Mouse (Mus musculus) heart, adult 2 months (tissue): ENCODE results near the gene Uty. TPM values are rescaled to one million over a fixed set of nuclear protein-coding genes. Genes with fewer than 3 reads are reported as not detected.

Experiments
- DNase-seq, 2 experiments: peaks; one replicate each; pipeline ENCODE4 v3.0.0; 2021
- H3K27ac ChIP-seq: fragments of 200-600 bp; 2 replicates; pipeline ENCODE4 v1.8.1; 2022
- H3K27me3 ChIP-seq: fragments of 200-500 bp; 2 replicates; pipeline ENCODE4 v1.6.1; 2012; ENCODE audit warnings: mild to moderate bottlenecking, low read length, inconsistent platforms, mixed read lengths; ENCODE audit not compliant: control insufficient read depth, insufficient read depth
- H3K36me3 ChIP-seq: fragments of 200-500 bp; 2 replicates; pipeline ENCODE4 v1.6.1; 2012; ENCODE audit warnings: low read length, inconsistent platforms; ENCODE audit not compliant: control insufficient read depth, insufficient read depth
- H3K4me1 ChIP-seq: fragments of 200-500 bp; 2 replicates; pipeline ENCODE4 v1.6.1; 2011; ENCODE audit warnings: low read length; ENCODE audit not compliant: control insufficient read depth, insufficient read depth
- H3K4me3 ChIP-seq: fragments of 200-600 bp; 2 replicates; pipeline ENCODE4 v1.8.1; 2022
- H3K79me2 ChIP-seq: fragments of 200-500 bp; replicated peaks from 2 replicates; pipeline ENCODE4 v1.6.1; 2012; ENCODE audit warnings: mild to moderate bottlenecking, inconsistent platforms, low read length, moderate library complexity, mixed read lengths; ENCODE audit not compliant: control insufficient read depth, insufficient read depth
- H3K9ac ChIP-seq: fragments of 200-500 bp; 2 replicates; pipeline ENCODE4 v1.6.1; 2012; ENCODE audit warnings: low read depth, mild to moderate bottlenecking, control low read depth, inconsistent platforms, low read length, mixed read lengths
- CTCF ChIP-seq: fragments of 200-600 bp; IDR thresholded peaks from 2 replicates; pipeline ENCODE4 v1.8.1; 2022; ENCODE audit warnings: antibody characterized with exemption, mild to moderate bottlenecking, moderate library complexity
- EP300 ChIP-seq: fragments of 200-500 bp; IDR thresholded peaks from 2 replicates; pipeline ENCODE4 v1.6.1; 2011; ENCODE audit warnings: low read depth, low read length, control low read depth; ENCODE audit not compliant: insufficient read depth
- POLR2A ChIP-seq: fragments of 200-500 bp; IDR thresholded peaks from 2 replicates; pipeline ENCODE4 v1.6.1; 2011; ENCODE audit warnings: mild to moderate bottlenecking, low read depth, low read length, control low read depth; ENCODE audit not compliant: insufficient read depth
- WGBS: fragments of 180-500 bp; shearing (Covaris S2); methylation state at CpG from one replicate; pipeline ENCODE4 v1.1.7; 2018; 5-methylcytosine and 5-hydroxymethylcytosine counted together
- intact Hi-C: fragments of 180-260 bp; cut with DNase I; formaldehyde crosslinking; loops from one replicate; pipeline ENCODE4 v1.15.1; 2025
- polyA plus RNA-seq: library from polyadenylated mRNA; depleted of rRNA; stranded (reverse); fragments of >200 nt; gene quantifications from 2 replicates; pipeline ENCODE4 v1.2.3, GENCODE M21; 2012; rRNA removed
- total RNA-seq, 2 experiments: library from RNA; stranded (reverse); gene quantifications; 2 replicates each; pipeline ENCODE4 v1.2.3; 2021

The Uty gene
- total and polyA plus RNA-seq, 3 experiments = 4.1 to 21.1 TPM; not detected in 1

GRCm38 (mm10) chrY:1244421-1244820, 1.1 kb downstream of the Uty start:
- H3K4me3 ChIP-seq = no peak overlapping the region

GRCm38 (mm10) chrY:1220001-1220400, 25.6 kb downstream of the Uty start:
- Histone ChIP-seq H3K79me2 (no peaks in the 10 kb centered on the region), H3K36me3 (no peaks in the 10 kb centered on the region), H3K9ac (no peak overlapping the region), H3K4me3 (no peak overlapping the region), H3K27ac (no peak overlapping the region), H3K4me1 (no peaks in the 10 kb centered on the region), H3K27me3 (no peaks in the 10 kb centered on the region)
- WGBS = 87% methylated on average over 7 of the region's 7 CpGs
- TF ChIP-seq POLR2A = no peak
- no peak for TF ChIP-seq EP300
- no peak for TF ChIP-seq CTCF
- no peak for DNase-seq
- intact Hi-C loops = no loop called here

More at GRCm38 (mm10) chrY:1244421-1244820, 1.1 kb downstream of the Uty start:
- Histone ChIP-seq H3K79me2 (no peaks in the 10 kb centered on the region), H3K9ac (no peak overlapping the region), H3K27me3 (no peaks in the 10 kb centered on the region), H3K27ac (no peak overlapping the region), H3K36me3 (no peaks in the 10 kb centered on the region), H3K4me1 (no peaks in the 10 kb centered on the region)
- TF ChIP-seq CTCF (no peak), POLR2A (no peak), EP300 (no peak)
- no peak for DNase-seq
- intact Hi-C loops = no loop called here
- WGBS = 37% methylated on average over 5 of the region's 5 CpGs

DNA sequence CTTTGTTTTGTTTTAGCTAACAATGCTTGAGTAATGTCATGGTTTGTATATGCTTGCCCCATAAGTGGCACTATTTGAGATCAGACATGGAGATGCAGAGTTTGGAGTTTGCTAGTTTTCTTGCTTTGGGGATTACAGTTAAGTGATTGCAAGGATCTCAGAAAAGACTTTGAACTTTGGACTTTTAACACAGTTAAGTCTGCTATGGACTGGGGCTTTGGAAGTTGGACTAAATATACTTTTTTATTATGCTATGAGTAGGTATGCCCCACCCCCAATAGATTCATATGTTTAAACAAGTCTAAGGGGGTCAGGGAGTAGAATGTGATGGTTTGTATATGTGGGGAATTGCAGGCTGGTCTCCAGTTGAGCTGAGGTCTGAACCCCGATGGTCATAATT, 67.1 kb downstream of the Uty start:
- Histone ChIP-seq H3K4me3 (no peak overlapping the region), H3K79me2 (no peaks in the 10 kb centered on the region), H3K4me1 (no peaks in the 10 kb centered on the region), H3K27ac (no peak overlapping the region), H3K9ac (no peak overlapping the region), H3K36me3 (no peaks in the 10 kb centered on the region), H3K27me3 (no peaks in the 10 kb centered on the region)
- no peak for DNase-seq
- intact Hi-C loops = no loop called here
- WGBS = no CpG with 5 or more reads among the region's 1 CpGs
- no peak for TF ChIP-seq CTCF

DNA sequence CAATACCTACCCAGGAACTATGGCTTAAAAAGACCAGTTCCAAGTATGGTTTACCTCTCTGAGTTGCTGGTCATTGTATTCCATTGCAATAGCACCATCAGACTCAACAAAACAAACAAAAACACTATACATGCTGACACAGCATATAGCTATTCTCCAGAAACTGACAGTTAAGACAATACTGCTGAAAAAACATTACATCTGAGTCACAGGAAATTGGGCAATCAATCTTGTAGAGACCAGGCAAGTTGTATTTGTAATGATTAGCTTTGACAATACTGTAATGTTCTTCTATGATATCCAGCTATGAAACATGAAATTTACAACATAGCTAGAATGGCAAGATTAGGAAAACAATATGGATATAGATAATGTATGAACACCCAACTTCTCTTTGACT, 82.5 kb downstream of the Uty start:
- H3K36me3 ChIP-seq = no peaks in the 10 kb centered on the region
- no peak overlapping the region for H3K9ac ChIP-seq
- DNase-seq = no peak
- TF ChIP-seq POLR2A = no peak
- TF ChIP-seq EP300 = no peak
- no peak for TF ChIP-seq CTCF
- H3K27me3 ChIP-seq = no peaks in the 10 kb centered on the region
- intact Hi-C loops = no loop called here
- no peaks in the 10 kb centered on the region for H3K4me1 ChIP-seq
- no peak overlapping the region for H3K27ac ChIP-seq
- no peak overlapping the region for H3K4me3 ChIP-seq
- H3K79me2 ChIP-seq = no peaks in the 10 kb centered on the region

DNA sequence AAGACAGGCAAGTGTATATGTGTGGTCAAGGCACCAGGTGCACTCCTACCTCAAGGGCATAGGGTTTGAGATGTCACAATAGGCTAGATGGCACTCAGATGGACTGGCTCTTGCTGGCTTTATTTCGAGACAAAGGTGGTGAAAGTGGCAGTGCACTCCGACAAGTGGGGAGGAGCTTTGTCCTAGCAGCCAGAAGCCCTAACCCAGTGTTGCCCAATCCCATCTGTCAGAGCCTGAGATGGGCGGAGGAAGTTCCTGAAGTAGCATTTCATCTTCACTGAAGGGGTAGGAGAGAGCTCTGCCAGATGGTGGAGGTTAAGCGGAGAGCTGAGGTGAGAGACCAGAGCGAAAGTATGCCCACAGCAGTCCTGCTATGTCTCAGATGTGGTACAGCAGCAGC, 129.4 kb downstream of the Uty start:
- intact Hi-C loops = no loop called here
- Histone ChIP-seq H3K27ac (no peak overlapping the region), H3K27me3 (no peaks in the 10 kb centered on the region), H3K79me2 (no peaks in the 10 kb centered on the region), H3K9ac (no peak overlapping the region), H3K4me1 (no peaks in the 10 kb centered on the region), H3K4me3 (no peak overlapping the region), H3K36me3 (no peaks in the 10 kb centered on the region)
- no peak for DNase-seq
- 80% methylated on average over 1 of the region's 5 CpGs for WGBS
- TF ChIP-seq POLR2A (no peak), EP300 (no peak), CTCF (no peak)

- no peak for DNase-seq
- no peak for TF ChIP-seq POLR2A
- TF ChIP-seq CTCF = no peak
- no peak for TF ChIP-seq EP300
- no peak overlapping the region for H3K27ac ChIP-seq
- no peaks in the 10 kb centered on the region for H3K4me1 ChIP-seq
- no peaks in the 10 kb centered on the region for H3K79me2 ChIP-seq
- H3K36me3 ChIP-seq = no peaks in the 10 kb centered on the region
- no peak overlapping the region for H3K4me3 ChIP-seq
- intact Hi-C loops = no loop called here
- WGBS = 65% methylated on average over 2 of the region's 2 CpGs
- no peak overlapping the region for H3K9ac ChIP-seq
- no peaks in the 10 kb centered on the region for H3K27me3 ChIP-seq
Observed at GRCm38 (mm10) chrY:1114016-1114415, 131.5 kb downstream of the Uty start.

Other genes starting within 250 kb of the Uty start
- gene Eif2s3y, start 235.2 kb downstream of the Uty start, total RNA-seq = 10 to 100 TPM in 1 of 2 experiments, not detected in 1; 60.0 TPM
- gene Eif2s3y, start 235.2 kb downstream of the Uty start, polyA plus RNA-seq = 11.8 TPM in 1 of 2 replicates, not detected in the other
- gene Ddx3y, start 40.9 kb upstream of the Uty start, total RNA-seq = 10 to 100 TPM in 1 of 2 experiments, not detected in 1; 67.3 TPM
- 6.5 TPM in 1 of 2 replicates, not detected in the other for gene Ddx3y, start 40.9 kb upstream of the Uty start, polyA plus RNA-seq
- not detected for gene Usp9y, start 214.0 kb upstream of the Uty start, total RNA-seq
- gene Usp9y, start 214.0 kb upstream of the Uty start, polyA plus RNA-seq = not detected in 2 replicates